Mouse (Mus musculus) effector memory CD4-positive, alpha-beta T cell, adult 5 months (primary cell): Measurements from ENCODE around the gene Tapbpl. TPM values are rescaled to one million over a fixed set of nuclear protein-coding genes. Genes with fewer than 3 reads are reported as not detected.

Experiments used
- polyA plus RNA-seq: library from polyadenylated mRNA; unstranded; fragments of 100-300 nt; shearing (Covaris generic); gene quantifications from one replicate; pipeline ENCODE4 v1.2.1, GENCODE M21; 2017

The Tapbpl gene
- 85.2 TPM for polyA plus RNA-seq

GRCm38 (mm10) chr6:125231117-125232044 is at the start of gene Tapbpl:
Gene Tapbpl (minus strand): TSS chr6:125231860.

GRCm38 (mm10) chr6:125236782-125237181 is 5.1 kb upstream of the Tapbpl start, which contains the start of gene Cd27:
Gene Cd27 (minus strand): TSS chr6:125237010.

DNA sequence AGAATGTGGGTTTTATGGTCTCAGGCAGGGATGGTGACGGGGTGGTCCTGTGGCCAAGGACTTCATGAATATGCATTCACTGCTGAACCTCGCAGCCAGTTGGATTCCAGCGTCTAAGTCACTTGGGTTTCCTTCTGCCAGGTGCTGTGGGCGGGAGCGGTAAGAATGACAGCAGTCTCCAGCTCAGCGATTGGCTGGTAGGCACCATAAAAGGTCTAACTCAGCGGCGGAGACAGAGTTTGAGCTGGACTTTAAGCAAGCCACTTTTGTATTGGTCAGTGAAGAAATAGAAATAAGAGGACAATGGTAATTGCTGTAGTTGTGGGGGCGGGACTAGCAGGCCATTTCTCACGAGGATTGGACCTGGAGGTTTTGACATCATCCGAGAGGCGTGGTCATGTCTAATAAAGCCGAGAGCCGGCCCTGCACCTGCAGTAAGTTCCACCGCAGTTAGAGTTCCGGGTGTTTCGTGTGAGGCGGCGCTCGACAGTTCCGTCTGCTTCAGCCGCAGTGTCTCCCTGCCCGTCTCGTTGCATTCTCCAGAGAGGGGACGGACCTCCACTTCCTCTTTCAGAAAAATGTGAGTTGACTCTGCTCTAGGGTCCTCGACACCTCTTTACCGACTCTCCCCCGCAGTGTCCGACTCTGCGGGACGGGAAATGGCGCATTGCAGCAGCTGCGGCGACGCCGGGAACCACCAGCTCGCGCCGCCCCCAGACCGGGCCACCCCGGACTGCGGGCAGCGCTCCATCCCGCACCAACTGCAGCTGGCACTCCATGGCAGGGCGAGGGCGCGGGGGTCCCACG is 16.3 kb downstream of the Tapbpl start, which contains the start of gene Vamp1:
Gene Vamp1, plus strand, starts transcription at position 404 of the 807 bp plus-strand sequence.

DNA sequence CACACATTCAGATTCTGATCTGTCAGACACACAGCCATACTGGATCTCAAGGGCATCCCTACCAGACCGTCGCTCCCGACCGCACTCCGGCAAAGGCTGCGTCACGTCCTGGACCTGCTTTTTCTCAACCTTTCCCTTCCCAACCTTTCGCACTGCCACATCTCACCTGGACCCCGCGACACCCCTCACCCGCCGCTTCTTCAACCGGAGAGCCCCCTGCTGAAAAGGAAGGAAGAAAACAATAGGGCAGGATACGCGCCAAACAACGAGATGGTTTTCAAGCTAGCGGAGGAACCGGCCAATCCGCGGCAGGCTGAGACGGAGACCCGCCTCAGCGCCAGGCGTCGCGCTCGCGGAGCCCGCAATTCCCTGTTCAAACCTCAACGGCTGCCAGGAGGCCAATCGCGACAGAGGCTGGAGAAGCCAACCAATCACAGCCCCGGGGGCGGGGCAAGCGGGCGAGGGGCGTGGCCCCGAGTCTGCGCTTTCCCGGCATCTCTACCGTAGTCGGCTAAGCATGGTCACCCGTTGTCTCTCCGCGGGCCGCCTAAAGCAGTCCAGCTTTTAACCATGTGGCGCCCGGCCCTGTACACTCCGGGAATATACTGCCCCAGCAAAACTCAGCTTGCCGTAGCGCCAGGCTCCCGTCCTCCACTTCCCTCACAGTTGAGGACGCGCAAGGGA is 40.2 kb downstream of the Tapbpl start, which contains the start of the genes Ncapd2 and Mrpl51:
Gene Ncapd2, minus strand, starts transcription at position 370 of the 684 bp plus-strand sequence.
Gene Mrpl51, plus strand, starts transcription at position 470 of the 684 bp plus-strand sequence.

Other genes with a start within 250 kb of the Tapbpl start
- 0.96 TPM for gene Pianp, start 235.2 kb downstream of the Tapbpl start, polyA plus RNA-seq
- 60.2 TPM for gene Zfp384, start 222.7 kb downstream of the Tapbpl start, polyA plus RNA-seq
- gene Ing4, start 192.1 kb downstream of the Tapbpl start, polyA plus RNA-seq: 54.7 TPM
- 6.5 TPM for gene Acrbp, start 182.2 kb downstream of the Tapbpl start, polyA plus RNA-seq
- 10.5 TPM for gene Lpar5, start 163.9 kb downstream of the Tapbpl start, polyA plus RNA-seq
- gene Chd4, start 135.9 kb downstream of the Tapbpl start, polyA plus RNA-seq: 52.2 TPM
- 26.2 TPM for gene Nop2, start 100.0 kb downstream of the Tapbpl start, polyA plus RNA-seq
- 17.8 TPM for gene Iffo1, start 86.6 kb downstream of the Tapbpl start, polyA plus RNA-seq
- 398 TPM for gene Gapdh, start 65.4 kb downstream of the Tapbpl start, polyA plus RNA-seq
- gene Ncapd2, start 40.2 kb downstream of the Tapbpl start, polyA plus RNA-seq: 19.4 TPM
- 47.7 TPM for gene Mrpl51, start 40.1 kb downstream of the Tapbpl start, polyA plus RNA-seq
- 39.1 TPM for gene Vamp1, start 16.3 kb downstream of the Tapbpl start, polyA plus RNA-seq
- gene Cd27, start 5.2 kb upstream of the Tapbpl start, polyA plus RNA-seq: 391 TPM
- 1.7 TPM for gene Tuba3a, start 54.2 kb upstream of the Tapbpl start, polyA plus RNA-seq
- not detected for gene Ltbr, start 82.0 kb upstream of the Tapbpl start, polyA plus RNA-seq
- gene Scnn1a, start 88.8 kb upstream of the Tapbpl start, polyA plus RNA-seq: 0.10 TPM
- 33.9 TPM for gene Tnfrsf1a, start 117.5 kb upstream of the Tapbpl start, polyA plus RNA-seq
- not detected for gene Plekhg6, start 148.9 kb upstream of the Tapbpl start, polyA plus RNA-seq